Mouse (Mus musculus): ENCODE results near the gene March8.

Gene March8

GRCm38 (mm10) chr6:116371500-116371899, 33.7 kb downstream of the March8 start:
- DNase-seq (ENCODE audit: low spot score in 2 of 2), result no peak

GRCm38 (mm10) chr6:116374136-116374535, 36.3 kb downstream of the March8 start:
- DNase-seq (ENCODE audit: low spot score in 2 of 2), result no peak

GRCm38 (mm10) chr6:116374618-116375017, 36.8 kb downstream of the March8 start:
- no peak for DNase-seq (ENCODE audit: low spot score in 2 of 2)

- no peak for DNase-seq (ENCODE audit: low spot score in 2 of 2)
Measured at GRCm38 (mm10) chr6:116378892-116379291, 41.1 kb downstream of the March8 start.

GRCm38 (mm10) chr6:116380157-116380556, 42.3 kb downstream of the March8 start:
- DNase-seq (ENCODE audit: low spot score in 2 of 2), result no peak

- no peak for DNase-seq (ENCODE audit: low spot score in 2 of 2)
Measured at GRCm38 (mm10) chr6:116381605-116382004, 43.8 kb downstream of the March8 start.

- no peak for DNase-seq (ENCODE audit: low spot score in 2 of 2)
Measured at GRCm38 (mm10) chr6:116383582-116383981, 45.8 kb downstream of the March8 start.

GRCm38 (mm10) chr6:116385194-116386044, 47.6 kb downstream of the March8 start:
- DNase-seq (ENCODE audit: low spot score in 2 of 2), result no peak

GRCm38 (mm10) chr6:116386045-116386415, 48.2 kb downstream of the March8 start:
- DNase-seq (ENCODE audit: low spot score in 2 of 2), result no peak

GRCm38 (mm10) chr6:116386506-116386905, 48.7 kb downstream of the March8 start:
- no peak for DNase-seq (ENCODE audit: low spot score in 2 of 2)

GRCm38 (mm10) chr6:116388068-116388467, 50.2 kb downstream of the March8 start:
- no peak for DNase-seq (ENCODE audit: low spot score in 2 of 2)

- no peak for DNase-seq (ENCODE audit: low spot score in 2 of 2)
Measured at GRCm38 (mm10) chr6:116389481-116389880, 51.7 kb downstream of the March8 start.

GRCm38 (mm10) chr6:116394916-116395648, 57.3 kb downstream of the March8 start:
- no peak for DNase-seq (ENCODE audit: low spot score in 2 of 2)

GRCm38 (mm10) chr6:116397621-116398020, 59.8 kb downstream of the March8 start:
- no peak for DNase-seq (ENCODE audit: low spot score in 2 of 2)

GRCm38 (mm10) chr6:116398136-116398535, 60.3 kb downstream of the March8 start:
- DNase-seq (ENCODE audit: low spot score in 2 of 2), result no peak

- DNase-seq (ENCODE audit: low spot score in 2 of 2), result no peak
Measured at GRCm38 (mm10) chr6:116401746-116402423, 64.1 kb downstream of the March8 start.

- DNase-seq (ENCODE audit: low spot score in 2 of 2), result no peak
Measured at GRCm38 (mm10) chr6:116402426-116402825, 64.6 kb downstream of the March8 start.

- no peak for DNase-seq (ENCODE audit: low spot score in 2 of 2)
Measured at GRCm38 (mm10) chr6:116405243-116405642, 67.4 kb downstream of the March8 start.

- no peak for DNase-seq (ENCODE audit: low spot score in 2 of 2)
Measured at GRCm38 (mm10) chr6:116405715-116406114, 67.9 kb downstream of the March8 start.

GRCm38 (mm10) chr6:116406152-116406551, 68.3 kb downstream of the March8 start:
- DNase-seq (ENCODE audit: low spot score in 2 of 2), result no peak

- no peak for DNase-seq (ENCODE audit: low spot score in 2 of 2)
Measured at GRCm38 (mm10) chr6:116406680-116407079, 68.9 kb downstream of the March8 start.

- DNase-seq (ENCODE audit: low spot score in 2 of 2), result no peak
Measured at GRCm38 (mm10) chr6:116407216-116407615, 69.4 kb downstream of the March8 start.
